9 mouse cellular contexts compared by ENCODE assay signal in the genomic region with DNA sequence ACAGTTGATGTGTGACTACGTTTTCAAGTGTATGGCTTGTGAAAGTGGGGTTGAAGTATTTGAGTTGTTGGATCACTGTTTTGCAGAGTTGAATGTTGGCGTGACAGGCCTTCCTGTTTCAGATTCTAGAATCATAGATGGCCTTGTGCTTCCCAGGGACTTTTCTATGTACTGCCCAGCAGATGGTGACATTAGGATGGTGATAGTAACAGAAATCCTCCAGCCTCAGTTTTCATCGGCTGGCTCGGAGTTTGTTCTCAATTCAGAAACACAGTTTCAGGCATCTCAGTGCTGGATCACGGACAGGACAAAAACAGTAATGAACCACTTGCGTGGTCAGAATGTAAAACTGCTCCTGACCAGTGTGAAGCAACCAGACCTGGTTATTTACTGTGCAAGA. TPM values are rescaled to one million over a fixed set of nuclear protein-coding genes. Genes with fewer than 3 reads are reported as not detected.
DNase-seq lines count a peak whose midpoint lies in the region; ATAC-seq lines count a peak whose summit lies in the region.
"Had no signal": no experiment of that assay in that cellular context is flagged by ENCODE, and none has a peak within 500 bp of the region (broad histone marks: within the 10 kb centered on the region; RNA-seq: fewer than 3 reads in every experiment).

No protein-coding gene starts in this region.

- H3K9me3 ChIP-seq in midbrain, embryonic 10.5 days (replicated peaks): no peaks in the 10 kb centered on the region
- no peaks in the 10 kb centered on the region for H3K9me3 ChIP-seq in midbrain, embryonic 16.5 days (replicated peaks; ENCODE audit: control insufficient read depth, low read length, poor library complexity, severe bottlenecking)
- H3K9me3 ChIP-seq in forebrain, embryonic 13.5 days (replicated peaks): no peaks in the 10 kb centered on the region
- no peaks in the 10 kb centered on the region for H3K9me3 ChIP-seq in neural tube, embryonic 15.5 days (replicated peaks)
- H3K9me3 ChIP-seq: embryonic facial prominence, embryonic 15.5 days had no signal

- no peaks in the 10 kb centered on the region; the same call in 1 of the 2 replicates for H3K36me3 ChIP-seq in midbrain, embryonic 10.5 days
- H3K36me3 ChIP-seq in midbrain, embryonic 16.5 days (ENCODE audit: control insufficient read depth, insufficient read depth, low read length): no peaks in the 10 kb centered on the region
- no peaks in the 10 kb centered on the region for H3K36me3 ChIP-seq in forebrain, embryonic 13.5 days (ENCODE audit: poor library complexity, severe bottlenecking)
- no peaks in the 10 kb centered on the region for H3K36me3 ChIP-seq in neural tube, embryonic 15.5 days
- H3K36me3 ChIP-seq: embryonic facial prominence, embryonic 15.5 days had no signal

- peak; percentile 21 to 57 for DNase-seq in frontal cortex, postnatal 36 days (ENCODE audit: low spot score in 2 of 2)
- DNase-seq in frontal cortex, postnatal 25 days (ENCODE audit: low spot score in 2 of 2): no peak
- DNase-seq in midbrain, embryonic 10.5 days (ENCODE audit: low spot score): no peak
- no peak for DNase-seq in kidney, adult 9 months
- no peak for DNase-seq in yolk sac, embryonic 10.5 days (ENCODE audit: low spot score)

- WGBS in midbrain, embryonic 10.5 days: 87% methylated on average over 6 of the region's 6 CpGs
- WGBS in midbrain, embryonic 16.5 days: 75% methylated on average over 6 of the region's 6 CpGs
- WGBS in forebrain, embryonic 13.5 days: 83% methylated on average over 6 of the region's 6 CpGs
- WGBS in neural tube, embryonic 15.5 days: 81% methylated on average over 6 of the region's 6 CpGs

- H3K27me3 ChIP-seq in midbrain, embryonic 10.5 days (ENCODE audit: low read depth, poor library complexity, severe bottlenecking): no peaks in the 10 kb centered on the region
- no peaks in the 10 kb centered on the region for H3K27me3 ChIP-seq in midbrain, embryonic 16.5 days (ENCODE audit: control insufficient read depth, insufficient read depth, low read depth, low read length)
- no peaks in the 10 kb centered on the region for H3K27me3 ChIP-seq in forebrain, embryonic 13.5 days
- no peaks in the 10 kb centered on the region for H3K27me3 ChIP-seq in neural tube, embryonic 15.5 days (replicated peaks)
- H3K27me3 ChIP-seq: embryonic facial prominence, embryonic 15.5 days had no signal

- H3K4me1 ChIP-seq in midbrain, embryonic 10.5 days: peaks cover 21% of the 10 kb centered on the region
- peaks cover 6% of the 10 kb centered on the region for H3K4me1 ChIP-seq in midbrain, embryonic 16.5 days (ENCODE audit: control insufficient read depth, insufficient read depth, low read length)
- peaks cover 8% of the 10 kb centered on the region; the same call in 1 of the 2 replicates for H3K4me1 ChIP-seq in forebrain, embryonic 13.5 days
- H3K4me1 ChIP-seq in neural tube, embryonic 15.5 days: peaks cover 19% of the 10 kb centered on the region

- no peak overlapping the region for H3K27ac ChIP-seq in midbrain, embryonic 10.5 days (replicated peaks)
- H3K27ac ChIP-seq in midbrain, embryonic 16.5 days (ENCODE audit: low read length): no peak overlapping the region
- H3K27ac ChIP-seq in forebrain, embryonic 13.5 days: no peak overlapping the region
- no peak overlapping the region for H3K27ac ChIP-seq in neural tube, embryonic 15.5 days (replicated peaks)

- 0 out of 2 replicates have a peak overlapping the region, but pooled peaks have one; percentile 71 for H3K4me3 ChIP-seq in midbrain, embryonic 10.5 days
- H3K4me3 ChIP-seq in midbrain, embryonic 16.5 days (ENCODE audit: low read depth, low read length): no peak overlapping the region
- H3K4me3 ChIP-seq in forebrain, embryonic 13.5 days: no peak overlapping the region
- H3K4me3 ChIP-seq in neural tube, embryonic 15.5 days (replicated peaks): no peak overlapping the region

- no peak overlapping the region for H3K9ac ChIP-seq in midbrain, embryonic 16.5 days (ENCODE audit: low read depth, low read length)
- H3K9ac ChIP-seq in forebrain, embryonic 13.5 days: no peak overlapping the region
- H3K9ac ChIP-seq in neural tube, embryonic 15.5 days (replicated peaks): 0 out of 2 replicates have a peak overlapping the region, but pooled peaks have one; percentile 65

- H3K4me2 ChIP-seq in midbrain, embryonic 16.5 days (ENCODE audit: low read length): no peak overlapping the region
- peak overlapping the region; percentile 59 for H3K4me2 ChIP-seq in forebrain, embryonic 13.5 days
- peak overlapping the region; percentile 60; the same call in 1 of the 2 replicates for H3K4me2 ChIP-seq in neural tube, embryonic 15.5 days

- no peak for ATAC-seq in midbrain, embryonic 16.5 days
- no peak for ATAC-seq in forebrain, embryonic 13.5 days
- ATAC-seq in neural tube, embryonic 15.5 days (ENCODE audit: low FRiP score): no peak

RNA-seq across cellular contexts. Expression of a gene that starts 1.1 kb away (rescaled TPM):
- polyA plus RNA-seq in midbrain, embryonic 10.5 days (2016; fragmentation: Nextera tagmentation; extraction: Ambion mirVana): 6.8 and 7.7 TPM in 2 replicates
- 5.6 TPM in 2 replicates for polyA plus RNA-seq in midbrain, embryonic 16.5 days (2015; fragmentation: Nextera tagmentation; extraction: Ambion mirVana)
- 6.7 and 6.8 TPM in 2 replicates for polyA plus RNA-seq in forebrain, embryonic 13.5 days (2015; fragmentation: Nextera tagmentation; extraction: Ambion mirVana)
- 4.8 and 5.5 TPM in 2 replicates for polyA plus RNA-seq in neural tube, embryonic 15.5 days (2015; fragmentation: Nextera tagmentation; extraction: Ambion mirVana)

Comparison
In these comparisons a context has a peak if more than half of its experiments do, and no peak if none do; other contexts are left out.
1. DNase-seq: peak in frontal cortex, postnatal 36 days (2 of 2); none in frontal cortex, postnatal 25 days (0 of 2), midbrain, embryonic 10.5 days (single experiment), kidney, adult 9 months (single experiment) and yolk sac, embryonic 10.5 days (single experiment).